Mouse (Mus musculus): ENCODE data around the gene Arid5a.

The Arid5a gene

DNA sequence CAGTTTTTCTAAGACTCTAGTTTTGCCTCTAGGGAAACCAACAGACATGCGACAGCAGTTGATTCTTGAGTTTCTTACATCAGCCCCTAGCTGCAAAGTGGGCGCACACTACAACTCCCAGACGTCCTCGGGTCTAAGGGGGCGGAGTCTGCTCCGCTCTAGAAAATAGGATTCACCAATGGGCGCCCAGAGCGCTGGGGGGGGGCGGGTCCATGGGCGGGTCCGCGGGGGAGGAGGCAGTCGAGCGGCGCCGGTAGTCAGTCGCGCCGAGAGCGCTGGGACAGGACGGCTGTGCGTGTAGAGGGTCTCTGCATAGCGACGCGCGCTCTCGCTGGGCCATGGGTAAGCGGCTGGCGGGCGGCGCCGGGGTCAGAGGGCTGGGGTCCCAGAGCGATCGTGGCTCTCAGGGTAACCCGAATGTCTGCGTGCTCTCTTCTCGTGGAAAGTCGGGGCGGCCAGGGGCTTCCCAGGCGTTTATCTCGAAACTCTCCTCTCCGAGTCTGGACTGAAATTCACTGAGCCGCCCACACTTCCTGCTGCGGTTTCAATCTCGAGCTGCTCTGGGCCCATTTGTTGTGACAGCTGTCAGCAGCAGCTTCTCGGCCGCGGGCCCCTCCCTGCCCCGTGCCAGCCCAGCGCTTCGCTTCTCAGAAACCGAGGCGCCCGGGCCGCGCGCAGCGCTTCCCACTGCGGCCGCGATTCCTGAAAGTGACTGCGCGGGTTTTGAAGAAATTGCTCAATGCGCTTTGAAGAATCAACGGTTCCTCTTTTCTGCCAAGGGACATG, at the start of gene Arid5a:
Gene Arid5a (plus strand): TSS at position 239 of the 786 bp plus-strand sequence.
- DNase-seq (ENCODE audit: low spot score in 2 of 2), result peak; percentile 54 to 74

- no peak for DNase-seq (ENCODE audit: low spot score in 2 of 2)
These were observed 48.9 kb upstream of the Arid5a start for GRCm38 (mm10) chr1:36258631-36259030.

- no peak for DNase-seq (ENCODE audit: low spot score in 2 of 2)
These were observed 48.3 kb upstream of the Arid5a start for GRCm38 (mm10) chr1:36259281-36259680.

DNA sequence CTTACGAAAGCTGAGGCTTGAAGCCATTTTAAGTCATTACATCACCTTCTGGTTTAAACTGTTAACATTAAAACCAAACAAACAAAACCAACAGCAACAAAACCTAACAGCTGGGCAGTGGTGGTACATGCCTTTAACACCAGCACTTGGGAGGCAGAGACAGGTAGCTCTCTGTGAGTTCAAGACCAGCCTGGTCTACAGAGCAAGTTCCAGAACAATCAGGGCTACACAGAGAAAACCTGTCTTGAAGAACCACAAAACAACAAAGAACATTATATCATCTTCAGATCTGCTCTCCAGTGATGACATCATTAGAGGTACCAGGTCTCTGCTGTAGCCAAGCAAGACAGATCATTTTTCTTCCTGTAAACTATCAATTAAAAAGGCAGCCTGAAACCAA, 47.1 kb upstream of the Arid5a start:
- DNase-seq (ENCODE audit: low spot score in 2 of 2), result no peak

DNA sequence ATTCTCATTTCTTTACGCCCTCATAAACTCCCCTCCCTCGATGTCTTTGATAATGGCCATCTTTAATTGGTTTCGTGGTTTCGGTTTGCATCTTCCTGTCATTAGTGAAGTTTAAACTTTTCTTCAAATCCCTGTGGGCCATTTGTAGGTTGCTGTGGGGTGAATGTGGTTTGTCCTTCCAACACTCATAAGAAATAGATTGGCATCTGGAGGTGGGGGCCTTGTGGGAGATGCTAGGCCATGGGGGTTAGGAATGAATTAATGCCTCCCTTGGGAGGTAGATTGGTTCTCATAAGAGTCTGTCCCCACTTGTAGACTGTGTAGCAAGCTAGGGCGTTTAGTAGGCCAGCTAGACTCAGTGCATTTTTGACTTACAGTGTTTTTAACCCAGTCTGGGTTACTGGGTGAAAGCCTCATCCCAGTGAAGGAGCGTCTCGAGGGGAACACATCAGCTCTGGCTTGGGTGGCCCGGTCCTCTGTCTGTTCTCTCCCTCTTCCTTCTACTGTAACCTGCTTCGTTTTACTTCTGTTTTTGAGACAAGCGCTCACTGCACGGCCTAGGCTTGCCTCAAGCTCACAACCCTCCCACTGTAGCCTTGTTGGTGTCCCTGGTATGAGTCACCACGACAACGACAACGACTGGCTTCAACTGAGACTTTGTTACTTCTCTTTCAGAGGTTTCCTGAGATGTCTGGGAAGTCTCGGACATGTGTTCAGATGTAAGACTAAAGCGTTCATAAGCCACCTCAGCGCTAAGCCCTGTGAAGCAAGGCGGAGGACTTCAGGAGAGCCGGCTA, 45.6 kb upstream of the Arid5a start:
- DNase-seq (ENCODE audit: low spot score in 2 of 2), result no peak

DNA sequence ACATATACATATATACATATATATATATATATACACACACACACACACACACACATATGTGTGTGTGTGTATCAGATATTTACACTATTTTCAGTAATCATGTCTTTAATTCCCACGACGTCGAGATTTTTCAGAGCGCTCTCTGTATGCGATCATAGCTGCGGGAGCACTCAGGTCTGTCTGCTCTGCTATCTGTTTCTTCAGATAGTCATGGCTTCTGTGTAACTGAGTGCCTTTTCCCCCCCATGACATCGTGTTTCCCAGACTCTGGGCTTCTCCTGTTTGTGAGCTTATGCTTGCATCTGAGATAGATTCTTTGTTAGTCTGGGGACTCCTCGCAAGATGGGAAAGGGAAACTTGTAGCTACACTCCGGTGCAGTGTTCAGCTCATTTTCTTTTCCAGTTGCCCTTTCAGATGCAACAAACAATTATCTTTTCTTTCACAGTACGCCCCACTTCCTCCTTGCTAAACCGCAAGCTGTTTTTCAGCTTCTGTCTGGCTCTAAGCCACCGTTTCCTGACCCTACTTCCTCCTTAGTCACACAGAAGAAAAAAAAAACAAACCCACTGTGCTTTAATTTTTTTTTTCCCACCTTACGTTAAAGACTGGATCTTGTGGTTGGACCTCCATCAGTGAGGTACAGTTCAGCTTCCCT, 43.6 kb upstream of the Arid5a start:
- DNase-seq (ENCODE audit: low spot score in 2 of 2), result peak in 1 of 2 experiments; percentile 43

DNA sequence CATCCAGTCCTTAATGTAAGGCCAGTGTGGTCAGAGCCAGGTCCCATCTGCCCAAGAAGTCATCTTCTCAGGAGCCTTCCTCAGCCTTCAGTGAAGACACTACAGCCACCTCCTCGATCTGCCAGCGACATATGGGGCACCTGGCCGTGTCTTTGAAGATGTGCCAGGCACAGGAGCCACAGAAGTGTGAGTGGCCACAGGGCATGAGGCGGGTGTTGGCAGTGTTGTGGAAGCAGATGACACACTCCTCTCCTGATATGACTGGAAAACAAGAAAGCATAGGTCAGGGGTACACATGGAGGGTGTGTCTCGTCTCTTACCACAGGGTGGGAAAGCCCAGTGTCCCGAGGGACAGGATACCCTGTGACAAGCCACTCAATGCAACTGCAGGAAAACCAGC, 41.2 kb upstream of the Arid5a start:
- no peak for DNase-seq (ENCODE audit: low spot score in 2 of 2)

GRCm38 (mm10) chr1:36267595-36267994, 39.9 kb upstream of the Arid5a start:
- no peak for DNase-seq (ENCODE audit: low spot score in 2 of 2)

DNA sequence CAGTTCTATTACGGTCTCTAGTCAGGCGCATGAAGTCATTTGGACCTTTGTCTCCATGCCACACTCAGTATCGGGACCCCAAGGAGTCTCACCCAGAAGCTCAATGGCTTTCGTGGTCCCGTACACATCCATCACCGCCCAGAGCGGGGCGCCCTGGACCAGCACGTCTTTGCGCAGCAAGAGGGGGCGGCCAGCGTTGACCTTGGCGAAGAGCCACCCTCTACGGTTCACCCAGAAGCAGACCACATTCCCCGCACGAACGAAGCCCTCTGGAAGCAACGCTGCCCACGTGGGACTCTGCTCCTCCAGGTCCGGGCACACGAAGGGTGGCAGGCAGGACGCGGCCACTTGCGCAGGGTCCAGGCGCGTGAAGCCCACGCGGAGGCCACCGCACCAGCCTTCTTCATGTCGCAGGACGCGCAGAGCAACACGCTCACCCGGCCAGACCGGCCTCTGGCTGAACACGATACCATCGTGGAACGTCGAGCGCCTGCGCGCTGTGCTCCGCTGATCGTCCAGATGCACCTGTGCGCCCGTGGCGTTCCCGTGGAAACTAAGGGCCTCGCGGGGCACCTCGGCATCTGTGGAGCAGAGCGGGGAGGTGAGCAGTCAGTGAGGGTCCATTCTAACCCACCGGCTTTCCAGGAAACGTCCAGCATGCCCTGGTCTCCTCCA, 38.3 kb upstream of the Arid5a start:
- DNase-seq (ENCODE audit: low spot score in 2 of 2), result peak in 1 of 2 experiments; percentile 30

DNA sequence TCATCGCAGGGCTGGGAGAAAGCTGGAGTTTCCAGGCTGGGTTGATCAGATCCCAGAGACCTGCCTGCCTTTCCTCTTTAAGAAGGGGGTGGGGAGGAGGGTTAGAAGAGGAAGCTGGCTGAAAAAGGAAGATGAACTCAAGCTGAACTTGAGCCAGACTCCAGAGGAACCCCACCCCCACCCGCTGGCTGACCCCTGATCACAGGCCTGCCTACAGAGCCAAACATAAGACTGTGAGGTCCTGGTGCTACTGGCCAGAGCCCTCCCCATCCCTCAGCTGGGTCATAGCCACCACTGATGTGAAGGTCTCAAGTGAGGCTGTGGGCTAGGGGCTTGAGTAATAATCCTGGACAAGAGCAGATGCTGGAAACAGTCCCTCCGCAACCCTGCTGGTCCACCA, 36.9 kb upstream of the Arid5a start:
- DNase-seq (ENCODE audit: low spot score in 2 of 2), result no peak

- DNase-seq (ENCODE audit: low spot score in 2 of 2), result no peak
These were observed 35.9 kb upstream of the Arid5a start for GRCm38 (mm10) chr1:36271516-36272230.

- peak in 1 of 2 experiments; percentile 34 for DNase-seq (ENCODE audit: low spot score in 2 of 2)
These were observed 35.0 kb upstream of the Arid5a start for GRCm38 (mm10) chr1:36272546-36272945.

GRCm38 (mm10) chr1:36273288-36273687, 34.2 kb upstream of the Arid5a start:
- peak in 1 of 2 experiments; percentile 31 for DNase-seq (ENCODE audit: low spot score in 2 of 2)

DNA sequence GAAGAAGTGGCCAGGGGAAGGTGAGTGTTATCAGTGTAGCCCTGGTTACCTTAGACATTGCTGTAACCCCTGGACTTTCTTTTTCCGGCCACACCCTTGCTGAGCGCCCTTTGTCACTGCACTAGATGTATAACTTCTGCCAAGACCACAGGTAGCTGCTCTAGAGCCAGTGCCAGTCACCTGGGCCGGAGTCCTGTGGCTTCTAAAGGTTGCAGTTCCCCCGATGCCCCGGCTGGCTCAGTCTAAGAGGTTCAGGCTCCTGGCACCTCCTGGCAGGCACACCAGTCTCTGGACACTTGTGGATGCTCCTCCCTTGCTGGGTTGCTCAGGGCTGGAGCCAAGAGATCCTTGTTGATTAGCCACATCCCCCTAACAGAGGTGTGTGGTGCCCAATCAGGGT, 33.1 kb upstream of the Arid5a start, which contains the start of gene Neurl3:
Gene Neurl3 (minus strand): TSS at position 225 of the 400 bp plus-strand sequence.
- DNase-seq (ENCODE audit: low spot score in 2 of 2), result no peak

- DNase-seq (ENCODE audit: low spot score in 2 of 2), result no peak
These were observed 31.7 kb upstream of the Arid5a start for GRCm38 (mm10) chr1:36275635-36276389.

DNA sequence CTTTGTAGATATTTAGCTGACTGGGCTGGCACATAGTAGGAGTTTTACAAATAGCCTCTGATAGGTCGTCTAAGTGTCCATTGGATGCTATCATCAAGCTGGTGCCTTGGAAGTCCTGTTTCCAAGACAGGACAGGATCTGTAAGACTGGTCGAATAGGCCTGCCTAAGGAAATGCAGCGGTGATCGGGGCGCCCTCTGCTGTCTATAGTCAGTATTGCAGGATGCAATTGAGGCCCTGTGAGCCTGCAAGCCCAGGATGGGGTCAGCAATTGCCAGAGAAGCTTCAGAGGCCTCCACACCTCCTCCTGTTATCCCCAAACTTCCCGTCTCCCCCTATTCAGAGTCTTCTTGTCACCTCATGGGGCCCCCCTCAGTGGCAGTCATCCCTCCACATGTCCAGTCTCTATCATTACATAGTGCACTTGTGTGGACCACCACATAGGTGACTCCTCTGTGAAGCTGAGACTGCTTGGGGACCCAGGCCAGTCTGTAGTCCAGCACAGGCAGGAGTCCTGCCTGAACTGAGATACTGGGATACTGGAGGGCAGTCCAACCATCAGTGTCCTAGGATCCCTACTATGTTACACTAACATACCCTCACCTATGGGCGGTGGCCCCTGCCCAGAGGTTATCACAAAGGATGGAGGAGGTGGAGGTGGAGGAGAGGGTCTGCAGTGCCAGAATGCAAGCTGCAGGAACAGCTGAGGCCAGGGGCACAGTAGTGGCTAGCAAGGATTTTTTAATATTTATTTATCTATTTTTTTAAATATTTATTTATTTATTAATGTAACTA, 30.1 kb upstream of the Arid5a start:
- peak; percentile 35 to 73 for DNase-seq (ENCODE audit: low spot score in 2 of 2)

DNA sequence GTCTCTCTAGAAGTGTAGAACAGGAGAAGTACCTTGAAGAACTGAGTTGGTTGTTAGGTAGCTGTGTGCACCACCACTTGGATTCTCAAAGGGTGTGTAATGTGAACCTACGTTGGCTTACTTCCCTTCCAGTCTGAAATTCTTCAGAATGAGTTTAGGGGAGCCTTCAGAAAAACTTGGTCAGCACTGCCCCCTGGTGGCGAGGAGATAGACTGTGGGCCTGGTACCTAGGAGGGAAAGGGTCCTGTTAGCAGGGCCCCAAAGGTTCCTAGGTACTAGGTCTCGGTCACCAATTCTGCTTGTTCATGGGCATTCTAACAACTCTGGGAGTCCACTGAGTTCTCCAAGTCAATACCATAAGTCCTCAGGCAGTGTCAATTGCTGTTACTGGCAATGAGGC, 28.3 kb upstream of the Arid5a start:
- DNase-seq (ENCODE audit: low spot score in 2 of 2), result peak; percentile 60 to 64

DNA sequence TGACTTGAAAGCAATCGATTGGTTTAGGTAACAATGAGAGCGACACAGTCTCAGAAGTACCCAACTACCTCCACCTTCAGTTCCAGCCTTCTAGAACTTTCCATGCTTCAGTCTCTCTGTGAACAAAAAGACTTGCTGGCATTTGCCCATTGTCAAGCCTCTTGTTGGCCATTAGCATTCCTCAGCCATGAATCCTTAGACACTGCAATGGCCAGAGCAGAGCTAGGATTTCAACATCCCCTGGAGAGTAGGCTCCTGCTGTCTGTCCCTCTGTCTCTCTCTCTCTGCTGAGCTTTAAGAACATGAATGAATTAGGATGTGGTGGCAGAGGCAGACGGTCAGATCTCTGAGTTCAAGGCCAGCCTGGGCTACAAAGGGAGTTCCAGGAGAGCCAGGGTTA, 26.6 kb upstream of the Arid5a start:
- DNase-seq (ENCODE audit: low spot score in 2 of 2), result no peak

DNA sequence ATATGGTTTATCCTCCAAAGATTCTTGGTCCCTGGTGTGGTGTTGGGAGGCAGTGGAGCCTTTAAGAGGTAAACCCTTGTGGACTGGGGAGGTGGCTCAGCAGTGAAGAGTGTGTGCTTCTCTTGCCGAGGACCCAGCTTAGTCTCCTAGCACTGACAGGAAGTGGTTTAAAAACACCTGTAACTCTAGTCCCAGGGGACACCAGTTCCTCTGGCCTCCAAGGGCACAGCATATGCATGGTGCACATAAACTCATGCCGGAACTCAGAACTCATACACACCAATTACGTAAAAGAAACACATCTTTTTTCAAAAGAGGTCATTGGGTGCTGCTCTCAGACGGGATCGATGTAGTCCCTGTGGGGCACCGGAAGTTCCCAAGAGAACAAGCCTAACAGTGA, 25.7 kb upstream of the Arid5a start:
- no peak for DNase-seq (ENCODE audit: low spot score in 2 of 2)

DNA sequence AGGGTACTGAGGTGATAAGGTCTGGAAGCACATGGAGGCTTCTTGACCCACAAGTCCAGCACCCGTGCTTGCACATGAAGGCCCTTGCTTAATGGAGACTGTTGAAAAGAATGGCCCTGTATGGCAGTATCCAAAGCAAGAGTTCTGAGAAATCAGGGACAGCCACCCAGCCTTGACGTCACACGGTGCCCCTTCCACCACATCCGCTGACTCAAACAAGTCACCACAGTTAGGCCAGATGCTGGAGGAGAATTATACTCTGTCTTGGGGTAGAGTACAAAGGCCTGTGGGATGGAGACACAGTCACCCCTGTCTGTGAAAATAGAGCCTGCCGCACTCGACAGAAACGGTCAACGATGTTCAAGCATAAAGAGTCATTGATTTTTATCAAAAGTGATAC, 14.1 kb upstream of the Arid5a start:
- no peak for DNase-seq (ENCODE audit: low spot score in 2 of 2)

All from urinary bladder, adult 18-20 months (tissue).